Mouse (Mus musculus): ENCODE results near the gene Kat2b. TPM values are rescaled to one million over a fixed set of nuclear protein-coding genes. Genes with fewer than 3 reads are reported as not detected.
"Not testable (repeated sequence)": the region's sequence is repeated elsewhere in the genome, so short reads cannot be mapped to it uniquely, and the experiment has no call there.

Kat2b gene
- polyA plus RNA-seq, 1 experiment = 13.1 TPM

DNA sequence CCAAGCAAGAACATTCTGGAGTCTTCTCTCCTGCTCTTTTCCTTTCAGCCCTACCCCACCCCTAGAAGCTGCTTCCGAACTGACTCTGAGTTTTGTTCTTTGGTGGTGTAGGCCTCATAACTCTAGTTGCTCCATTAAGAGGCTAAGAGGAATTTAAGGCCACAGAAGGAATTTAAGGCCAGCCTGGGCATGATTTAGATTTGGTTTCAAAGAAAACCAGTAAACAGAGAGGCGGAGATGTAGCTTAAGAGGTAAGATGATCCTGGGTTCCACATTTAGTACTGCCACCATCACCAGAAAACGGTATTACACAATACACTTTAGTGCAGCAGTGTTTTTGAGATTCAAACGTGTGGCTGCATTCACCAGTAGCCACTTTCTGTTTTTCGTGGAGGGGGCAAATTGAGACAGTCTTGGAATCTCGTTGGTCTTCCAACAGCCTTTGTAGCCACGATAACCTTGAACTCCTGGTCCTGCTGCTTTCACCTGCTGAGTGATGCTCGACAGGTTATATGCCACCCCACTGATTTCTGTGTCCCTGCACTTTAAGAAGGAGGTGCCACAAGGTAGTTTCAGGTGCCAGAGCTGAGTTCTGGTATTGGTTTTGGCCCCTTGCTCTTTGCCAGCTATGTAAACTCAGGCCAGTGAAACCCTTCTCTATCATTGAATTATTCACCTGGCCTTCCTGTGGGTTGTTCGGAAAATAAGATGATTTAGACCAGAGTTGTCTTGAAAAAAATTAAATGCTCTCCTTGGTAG, 21.6 kb downstream of the Kat2b start:
- DNase-seq (ENCODE audit: low read depth) = no peak
- TF ChIP-seq CTCF (IDR thresholded peaks at IDR 0.05; ENCODE audit: borderline replicate concordance, extremely low read depth, insufficient read depth, insufficient read length) (no peak), POLR2A (IDR thresholded peaks at IDR 0.05; ENCODE audit: borderline replicate concordance, extremely low read depth, insufficient read depth, insufficient read length, poor library complexity, severe bottlenecking) (no peak)

DNA sequence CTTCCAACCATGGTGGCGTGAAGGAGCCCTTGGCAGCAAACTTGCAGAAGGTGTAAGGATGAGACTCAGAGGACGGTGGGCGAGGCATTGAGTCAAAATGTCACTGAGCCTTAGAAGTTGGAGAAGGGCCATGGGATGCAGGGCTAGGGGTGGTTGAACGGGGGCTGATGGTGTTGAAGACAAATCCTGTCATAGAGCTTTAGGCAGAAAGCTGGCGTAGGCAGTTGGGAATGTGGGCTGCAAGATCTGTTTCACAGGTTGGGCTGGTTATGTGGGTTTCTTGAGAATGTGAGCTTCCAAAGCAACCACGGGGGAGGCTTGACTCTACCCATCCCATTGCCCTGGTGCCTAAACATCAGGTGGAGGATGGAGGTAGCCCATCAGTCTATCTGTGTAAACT, 23.4 kb downstream of the Kat2b start:
- TF ChIP-seq CTCF (IDR thresholded peaks at IDR 0.05; ENCODE audit: borderline replicate concordance, extremely low read depth, insufficient read depth, insufficient read length) = no peak
- no peak for TF ChIP-seq POLR2A (IDR thresholded peaks at IDR 0.05; ENCODE audit: borderline replicate concordance, extremely low read depth, insufficient read depth, insufficient read length, poor library complexity, severe bottlenecking)
- DNase-seq (ENCODE audit: low read depth) = no peak

DNA sequence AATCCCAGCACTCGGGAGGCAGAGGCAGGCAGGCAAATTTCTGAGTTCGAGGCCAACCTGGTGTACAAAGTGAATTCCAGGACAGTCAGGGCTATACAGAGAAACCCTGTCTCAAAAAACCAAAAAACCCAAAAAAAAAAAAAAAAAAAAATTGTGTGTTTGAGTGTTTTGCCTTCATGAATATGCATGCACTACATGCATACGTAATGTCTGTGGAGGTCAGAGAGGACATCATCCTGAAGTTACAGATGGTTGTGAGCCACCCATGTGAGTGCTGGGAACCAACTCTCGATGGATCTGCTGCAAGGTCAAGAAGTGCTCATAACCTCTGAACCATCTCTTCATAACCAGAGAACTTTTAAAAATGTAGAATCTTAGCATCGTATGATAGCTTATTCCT, 25.2 kb downstream of the Kat2b start:
- DNase-seq (ENCODE audit: low read depth) = no peak
- no peak for TF ChIP-seq POLR2A (IDR thresholded peaks at IDR 0.05; ENCODE audit: borderline replicate concordance, extremely low read depth, insufficient read depth, insufficient read length, poor library complexity, severe bottlenecking)
- no peak for TF ChIP-seq CTCF (IDR thresholded peaks at IDR 0.05; ENCODE audit: borderline replicate concordance, extremely low read depth, insufficient read depth, insufficient read length)

DNA sequence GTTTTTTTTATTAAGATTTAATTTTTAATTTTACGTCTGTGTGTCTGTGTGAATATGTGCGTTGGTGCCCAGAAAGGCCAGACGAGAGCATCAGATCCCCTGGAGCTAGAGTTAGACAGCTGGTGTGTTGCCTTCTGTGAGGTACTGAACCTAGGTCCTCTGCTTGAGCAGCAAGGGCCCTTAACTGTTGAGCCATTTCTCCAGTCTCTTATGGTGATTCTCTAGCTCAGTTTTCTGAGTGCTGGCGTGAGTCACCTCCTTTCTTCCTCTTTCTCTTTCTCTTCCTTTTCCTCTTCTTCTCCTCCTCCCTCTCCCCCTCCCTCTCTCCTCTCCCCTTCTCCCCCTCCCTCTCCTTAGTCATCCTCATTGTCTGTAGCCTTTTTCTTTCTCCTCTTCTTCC, 27.9 kb downstream of the Kat2b start:
- DNase-seq (ENCODE audit: low read depth) = no peak
- TF ChIP-seq CTCF (IDR thresholded peaks at IDR 0.05; ENCODE audit: borderline replicate concordance, extremely low read depth, insufficient read depth, insufficient read length) (no peak), POLR2A (IDR thresholded peaks at IDR 0.05; ENCODE audit: borderline replicate concordance, extremely low read depth, insufficient read depth, insufficient read length, poor library complexity, severe bottlenecking) (no peak)

DNA sequence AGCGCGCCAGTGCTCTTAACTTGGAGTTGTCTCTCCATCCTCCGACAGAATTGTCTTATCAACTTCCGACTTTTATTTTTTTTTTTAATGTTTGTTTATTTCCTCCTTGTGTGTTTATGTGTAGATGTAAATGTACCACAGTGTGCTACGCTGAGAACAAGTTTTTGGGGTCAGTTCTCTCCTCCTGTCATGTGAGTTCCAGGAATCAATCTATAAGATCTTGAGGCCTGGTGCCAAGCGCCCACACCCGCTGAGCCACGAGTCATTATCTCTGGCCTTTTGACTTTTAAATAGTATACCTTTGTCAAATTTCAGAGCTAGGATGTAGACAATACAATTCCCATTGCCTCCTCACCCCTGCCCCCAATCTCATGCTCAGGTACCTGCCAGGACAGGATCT, 28.9 kb downstream of the Kat2b start:
- TF ChIP-seq CTCF (IDR thresholded peaks at IDR 0.05; ENCODE audit: borderline replicate concordance, extremely low read depth, insufficient read depth, insufficient read length) (no peak), POLR2A (IDR thresholded peaks at IDR 0.05; ENCODE audit: borderline replicate concordance, extremely low read depth, insufficient read depth, insufficient read length, poor library complexity, severe bottlenecking) (no peak)
- DNase-seq (ENCODE audit: low read depth) = no peak

DNA sequence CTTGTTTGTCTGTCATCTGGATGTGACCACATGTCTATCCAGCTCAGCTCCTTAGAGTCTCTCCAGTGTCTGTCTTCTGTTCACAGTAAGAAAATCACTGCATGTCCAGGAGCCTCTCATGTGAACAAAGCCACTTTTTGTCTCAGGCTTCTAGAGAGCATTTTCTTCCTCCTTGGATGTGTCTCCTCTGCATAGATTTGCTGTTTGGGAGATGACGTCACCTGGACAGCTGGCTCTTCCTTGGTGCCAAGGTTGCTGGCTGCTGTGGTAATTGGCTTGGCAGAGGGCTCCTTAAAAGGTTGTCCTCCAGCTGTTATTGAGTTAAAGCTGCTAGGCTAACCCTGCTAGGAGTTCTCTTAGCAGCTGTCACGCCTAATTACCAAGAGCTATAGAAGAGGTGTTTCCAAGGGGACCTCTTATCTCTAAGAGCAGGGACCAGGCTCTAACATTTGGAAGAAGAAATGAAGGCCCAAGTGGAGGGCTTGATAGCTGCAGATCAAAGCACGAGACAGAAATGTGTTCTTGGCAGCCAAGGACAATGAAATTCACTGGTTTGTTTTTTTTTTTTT, 29.7 kb downstream of the Kat2b start:
- TF ChIP-seq CTCF (IDR thresholded peaks at IDR 0.05; ENCODE audit: borderline replicate concordance, extremely low read depth, insufficient read depth, insufficient read length) = no peak
- TF ChIP-seq POLR2A (IDR thresholded peaks at IDR 0.05; ENCODE audit: borderline replicate concordance, extremely low read depth, insufficient read depth, insufficient read length, poor library complexity, severe bottlenecking) = no peak
- peak; percentile 89 for DNase-seq (ENCODE audit: low read depth)

DNA sequence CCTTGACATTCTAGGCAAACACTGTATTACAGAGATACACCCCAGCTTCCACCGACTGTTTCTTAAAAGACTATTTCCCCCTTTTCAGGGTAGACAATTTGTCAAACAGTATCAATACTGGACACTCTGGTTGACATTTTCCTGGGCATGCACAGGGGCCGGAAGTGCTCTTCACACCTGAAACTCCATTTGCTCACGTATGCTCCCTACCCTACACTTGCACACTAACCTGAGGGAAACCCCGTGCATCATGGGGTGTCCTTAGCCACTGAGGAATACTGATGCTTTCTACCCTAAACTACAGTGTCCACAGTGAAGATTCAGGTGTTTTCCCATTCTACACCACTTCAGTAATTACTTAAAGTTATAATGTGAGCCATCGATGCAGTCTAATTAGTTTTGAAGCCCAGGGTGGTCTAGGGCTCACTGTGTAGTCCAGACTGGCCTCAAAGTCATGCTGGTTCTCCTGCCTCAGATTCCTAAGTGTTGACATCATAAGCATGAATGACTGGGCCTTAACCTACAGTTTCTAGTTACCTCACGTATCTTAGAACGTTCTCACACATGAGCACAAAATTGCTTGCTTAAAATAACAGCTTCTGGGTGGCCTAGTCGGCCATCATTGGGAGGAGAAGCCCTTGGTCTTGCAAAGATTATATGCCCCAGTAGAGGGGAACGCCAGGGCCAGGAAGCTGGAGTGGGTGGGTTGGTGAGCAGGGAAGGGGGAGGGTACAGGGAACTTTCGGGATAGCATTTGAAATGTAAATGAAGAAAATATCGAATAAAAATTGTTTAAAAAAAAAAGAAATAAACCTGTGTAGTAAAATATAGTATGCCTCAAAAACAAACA, 30.5 kb downstream of the Kat2b start:
- no peak for DNase-seq (ENCODE audit: low read depth)

DNA sequence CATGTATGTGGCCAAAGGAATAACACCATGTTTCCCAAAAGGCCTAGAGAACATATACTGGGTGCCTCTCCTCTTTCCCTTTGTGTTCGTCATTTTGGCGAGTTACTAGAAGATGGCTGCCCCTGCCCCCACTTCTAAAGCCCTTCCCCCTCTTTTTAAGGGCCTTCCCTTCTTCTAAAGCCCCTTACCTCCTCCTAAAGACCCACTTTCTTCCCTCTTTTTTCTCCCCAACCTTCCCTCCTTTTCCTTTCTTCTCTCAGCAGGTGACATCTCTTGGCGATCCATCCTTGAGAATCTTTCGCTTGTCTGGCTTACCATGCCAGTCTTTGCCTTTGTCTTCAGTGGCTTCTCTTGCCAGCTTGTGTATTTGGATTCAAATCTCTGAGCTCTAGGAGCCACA, 31.9 kb downstream of the Kat2b start:
- no peak for DNase-seq (ENCODE audit: low read depth)
- TF ChIP-seq CTCF (IDR thresholded peaks at IDR 0.05; ENCODE audit: borderline replicate concordance, extremely low read depth, insufficient read depth, insufficient read length) (no peak), POLR2A (IDR thresholded peaks at IDR 0.05; ENCODE audit: borderline replicate concordance, extremely low read depth, insufficient read depth, insufficient read length, poor library complexity, severe bottlenecking) (no peak)

More for the DNA sequence above, 30.5 kb downstream of the Kat2b start:
- no peak for TF ChIP-seq CTCF (IDR thresholded peaks at IDR 0.05; ENCODE audit: borderline replicate concordance, extremely low read depth, insufficient read depth, insufficient read length)
- TF ChIP-seq POLR2A (IDR thresholded peaks at IDR 0.05; ENCODE audit: borderline replicate concordance, extremely low read depth, insufficient read depth, insufficient read length, poor library complexity, severe bottlenecking) = no peak

DNA sequence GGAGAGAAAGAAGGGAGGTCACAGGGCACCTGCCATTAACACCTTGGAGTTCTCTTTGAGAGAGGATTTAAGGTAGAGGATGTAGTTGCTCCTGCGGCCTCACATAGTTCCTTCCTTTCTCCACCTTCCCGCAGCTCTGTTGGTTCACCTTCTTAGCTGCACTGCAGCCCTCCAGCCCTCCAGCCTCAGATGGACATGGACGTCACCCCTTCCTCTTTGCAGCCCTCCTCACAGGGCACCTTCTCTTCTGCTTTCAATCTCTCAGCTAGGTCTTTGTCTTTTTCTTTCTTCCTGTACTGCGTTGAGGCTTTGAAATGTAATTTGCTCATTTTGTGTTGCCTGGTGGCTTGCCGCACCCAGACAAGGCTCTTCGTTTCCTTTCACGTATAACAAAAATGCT, 36.6 kb downstream of the Kat2b start:
- DNase-seq (ENCODE audit: low read depth) = not testable (repeated sequence)

DNA sequence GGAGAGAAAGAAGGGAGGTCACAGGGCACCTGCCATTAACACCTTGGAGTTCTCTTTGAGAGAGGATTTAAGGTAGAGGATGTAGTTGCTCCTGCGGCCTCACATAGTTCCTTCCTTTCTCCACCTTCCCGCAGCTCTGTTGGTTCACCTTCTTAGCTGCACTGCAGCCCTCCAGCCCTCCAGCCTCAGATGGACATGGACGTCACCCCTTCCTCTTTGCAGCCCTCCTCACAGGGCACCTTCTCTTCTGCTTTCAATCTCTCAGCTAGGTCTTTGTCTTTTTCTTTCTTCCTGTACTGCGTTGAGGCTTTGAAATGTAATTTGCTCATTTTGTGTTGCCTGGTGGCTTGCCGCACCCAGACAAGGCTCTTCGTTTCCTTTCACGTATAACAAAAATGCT, 39.4 kb downstream of the Kat2b start:
- not testable (repeated sequence) for DNase-seq (ENCODE audit: low read depth)

DNA sequence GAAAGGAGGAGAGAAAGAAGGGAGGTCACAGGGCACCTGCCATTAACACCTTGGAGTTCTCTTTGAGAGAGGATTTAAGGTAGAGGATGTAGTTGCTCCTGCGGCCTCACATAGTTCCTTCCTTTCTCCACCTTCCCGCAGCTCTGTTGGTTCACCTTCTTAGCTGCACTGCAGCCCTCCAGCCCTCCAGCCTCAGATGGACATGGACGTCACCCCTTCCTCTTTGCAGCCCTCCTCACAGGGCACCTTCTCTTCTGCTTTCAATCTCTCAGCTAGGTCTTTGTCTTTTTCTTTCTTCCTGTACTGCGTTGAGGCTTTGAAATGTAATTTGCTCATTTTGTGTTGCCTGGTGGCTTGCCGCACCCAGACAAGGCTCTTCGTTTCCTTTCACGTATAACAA, 42.3 kb downstream of the Kat2b start:
- not testable (repeated sequence) for DNase-seq (ENCODE audit: low read depth)

DNA sequence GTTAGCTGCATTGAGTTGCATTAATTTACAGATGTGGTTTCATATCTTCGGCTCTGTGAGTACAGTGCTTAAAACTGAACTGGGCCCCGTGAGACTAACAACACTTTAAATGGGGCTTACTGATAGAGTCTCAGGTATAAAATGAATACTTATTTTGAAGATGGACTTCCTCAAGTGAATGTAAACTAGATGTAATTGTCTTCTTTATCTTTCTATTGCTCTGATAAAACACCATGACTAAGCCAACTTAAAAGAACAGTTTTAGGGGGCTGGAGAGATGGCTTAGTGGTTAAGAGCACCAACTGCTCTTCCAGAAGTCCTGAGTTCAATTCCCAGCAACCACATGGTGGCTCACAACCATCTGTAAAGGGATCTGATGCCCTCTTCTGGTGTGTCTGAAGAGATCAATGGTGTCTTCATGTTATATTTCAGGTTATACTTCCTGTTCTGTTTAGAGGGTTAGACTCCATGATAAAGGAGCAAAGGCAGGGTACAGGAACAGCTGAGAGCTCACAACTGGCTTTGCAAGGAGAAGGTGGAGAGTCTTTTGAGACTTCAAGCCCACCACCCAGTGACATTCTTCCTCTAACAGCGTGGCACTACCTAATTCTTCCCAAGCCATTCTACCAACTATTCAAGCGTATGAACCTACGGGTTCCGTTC, 50.8 kb downstream of the Kat2b start:
- no peak for TF ChIP-seq CTCF (IDR thresholded peaks at IDR 0.05; ENCODE audit: borderline replicate concordance, extremely low read depth, insufficient read depth, insufficient read length)
- no peak for TF ChIP-seq POLR2A (IDR thresholded peaks at IDR 0.05; ENCODE audit: borderline replicate concordance, extremely low read depth, insufficient read depth, insufficient read length, poor library complexity, severe bottlenecking)

More for the DNA sequence above, 50.8 kb downstream of the Kat2b start:
- DNase-seq (ENCODE audit: low read depth) = no peak
